Mouse (Mus musculus): Measurements from ENCODE around the gene Gm1673. TPM values are rescaled to one million over a fixed set of nuclear protein-coding genes. Genes with fewer than 3 reads are reported as not detected.

Gene Gm1673
- polyA plus RNA-seq, 1 experiment from 2014 or later, result 621 TPM

DNA sequence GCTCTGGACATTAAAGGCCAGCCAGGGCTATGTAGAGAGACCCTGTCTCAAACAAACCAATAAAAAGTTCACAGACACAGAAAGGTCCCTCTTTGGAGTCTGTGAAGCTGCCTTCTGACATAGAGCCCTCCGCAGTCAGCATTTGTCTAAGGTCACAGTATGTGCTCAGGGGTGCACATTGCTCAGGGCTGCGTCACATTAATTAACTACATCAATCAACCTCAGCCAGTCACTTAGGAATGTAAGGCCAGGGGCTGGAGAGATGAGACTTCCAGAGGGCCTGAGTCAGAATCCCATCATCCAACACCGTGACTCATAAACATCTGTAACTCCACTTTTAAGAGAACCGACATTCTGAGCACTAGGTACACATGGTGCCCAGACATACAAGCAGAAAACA, 27.4 kb upstream of the Gm1673 start:
- Histone ChIP-seq H3K36me3 (no peaks in the 10 kb centered on the region), H3K27ac (replicated peaks) (no peak overlapping the region), H3K4me2 (no peak overlapping the region), H3K4me1 (no peaks in the 10 kb centered on the region), H3K9ac (replicated peaks) (no peak overlapping the region), H3K4me3 (replicated peaks) (no peak overlapping the region), H3K9me3 (replicated peaks) (no peaks in the 10 kb centered on the region), H3K27me3 (replicated peaks) (no peaks in the 10 kb centered on the region)
- WGBS, result 81% methylated on average over 4 of the region's 4 CpGs
- no peak for ATAC-seq (ENCODE audit: low FRiP score)

- Histone ChIP-seq H3K9ac (replicated peaks) (no peak overlapping the region), H3K27ac (replicated peaks) (no peak overlapping the region), H3K27me3 (replicated peaks) (no peaks in the 10 kb centered on the region), H3K4me1 (no peaks in the 10 kb centered on the region), H3K4me2 (no peak overlapping the region), H3K9me3 (replicated peaks) (no peaks in the 10 kb centered on the region), H3K36me3 (no peaks in the 10 kb centered on the region), H3K4me3 (replicated peaks) (no peak overlapping the region)
- WGBS, result 77% methylated on average over 4 of the region's 4 CpGs
- no peak for ATAC-seq (ENCODE audit: low FRiP score)
Observed at GRCm38 (mm10) chr5:33959382-33959781, 23.9 kb upstream of the Gm1673 start.

GRCm38 (mm10) chr5:33974736-33975135, 8.5 kb upstream of the Gm1673 start:
- no peak overlapping the region for H3K27ac ChIP-seq (replicated peaks)
- H3K4me3 ChIP-seq (replicated peaks), result no peak overlapping the region
- H3K36me3 ChIP-seq, result peaks cover 3% of the 10 kb centered on the region; the same call in 1 of the 2 replicates
- H3K9ac ChIP-seq (replicated peaks), result no peak overlapping the region
- H3K4me2 ChIP-seq, result no peak overlapping the region
- no peak for ATAC-seq (ENCODE audit: low FRiP score)
- H3K4me1 ChIP-seq, result no peaks in the 10 kb centered on the region
- 56% methylated on average over 2 of the region's 2 CpGs for WGBS
- H3K27me3 ChIP-seq (replicated peaks), result no peaks in the 10 kb centered on the region
- H3K9me3 ChIP-seq (replicated peaks), result no peaks in the 10 kb centered on the region

DNA sequence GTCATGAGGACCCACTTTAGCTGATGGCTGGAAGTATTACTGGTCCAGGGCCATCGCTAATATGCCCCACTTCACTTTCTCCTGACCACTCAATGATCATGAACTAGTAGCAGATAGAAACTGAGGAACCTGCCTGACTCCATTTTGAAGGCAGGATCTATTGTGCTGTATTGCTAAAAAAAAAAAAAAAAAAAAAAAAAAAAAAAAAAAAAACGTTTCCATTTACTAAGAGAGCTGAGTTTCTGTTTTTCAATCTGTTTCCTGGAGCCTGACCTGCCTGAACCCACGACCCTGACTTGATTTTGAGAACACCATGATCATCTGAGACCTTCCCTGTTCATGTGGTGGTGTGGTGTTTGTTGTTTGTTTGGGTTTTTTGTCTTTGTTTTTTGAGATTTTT, 7.0 kb upstream of the Gm1673 start:
- H3K27ac ChIP-seq (replicated peaks), result no peak overlapping the region
- no peak overlapping the region for H3K9ac ChIP-seq (replicated peaks)
- WGBS, result 43% methylated on average over 3 of the region's 3 CpGs
- ATAC-seq (ENCODE audit: low FRiP score), result no peak
- no peak overlapping the region for H3K4me2 ChIP-seq
- H3K36me3 ChIP-seq, result peaks cover 3% of the 10 kb centered on the region; the same call in 1 of the 2 replicates
- H3K4me1 ChIP-seq, result 0 out of 2 replicates have a peak, but pooled peaks cover 2% of the 10 kb centered on the region
- no peak overlapping the region for H3K4me3 ChIP-seq (replicated peaks)
- no peaks in the 10 kb centered on the region for H3K9me3 ChIP-seq (replicated peaks)
- H3K27me3 ChIP-seq (replicated peaks), result no peaks in the 10 kb centered on the region

DNA sequence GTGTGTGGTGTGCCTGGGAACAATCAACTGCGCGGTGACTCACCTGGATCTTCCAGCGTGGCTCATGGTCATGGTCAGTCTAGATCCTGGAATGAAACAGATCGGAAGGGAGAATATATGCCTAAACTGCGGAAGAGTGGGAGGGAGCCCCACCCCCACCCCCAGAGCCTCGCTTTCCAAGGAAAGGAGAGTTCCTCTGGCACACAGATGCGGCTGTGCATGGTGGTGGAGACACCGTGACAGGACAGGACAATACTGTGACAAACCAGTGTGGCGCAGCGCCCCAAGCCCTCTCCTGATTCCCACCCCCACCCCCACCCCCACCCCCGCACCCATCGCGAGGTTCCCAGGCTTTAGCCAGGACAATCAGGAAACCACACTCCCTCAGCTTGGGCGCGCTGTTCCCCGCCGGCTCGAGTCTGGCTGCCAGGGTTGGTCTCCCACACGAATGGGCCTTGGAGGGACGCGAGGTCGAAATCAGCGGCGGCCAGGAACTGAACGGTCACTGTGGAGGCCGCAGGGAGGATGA, 438 bp upstream of the Gm1673 start:
- peaks cover 47% of the 10 kb centered on the region for H3K4me1 ChIP-seq

DNA sequence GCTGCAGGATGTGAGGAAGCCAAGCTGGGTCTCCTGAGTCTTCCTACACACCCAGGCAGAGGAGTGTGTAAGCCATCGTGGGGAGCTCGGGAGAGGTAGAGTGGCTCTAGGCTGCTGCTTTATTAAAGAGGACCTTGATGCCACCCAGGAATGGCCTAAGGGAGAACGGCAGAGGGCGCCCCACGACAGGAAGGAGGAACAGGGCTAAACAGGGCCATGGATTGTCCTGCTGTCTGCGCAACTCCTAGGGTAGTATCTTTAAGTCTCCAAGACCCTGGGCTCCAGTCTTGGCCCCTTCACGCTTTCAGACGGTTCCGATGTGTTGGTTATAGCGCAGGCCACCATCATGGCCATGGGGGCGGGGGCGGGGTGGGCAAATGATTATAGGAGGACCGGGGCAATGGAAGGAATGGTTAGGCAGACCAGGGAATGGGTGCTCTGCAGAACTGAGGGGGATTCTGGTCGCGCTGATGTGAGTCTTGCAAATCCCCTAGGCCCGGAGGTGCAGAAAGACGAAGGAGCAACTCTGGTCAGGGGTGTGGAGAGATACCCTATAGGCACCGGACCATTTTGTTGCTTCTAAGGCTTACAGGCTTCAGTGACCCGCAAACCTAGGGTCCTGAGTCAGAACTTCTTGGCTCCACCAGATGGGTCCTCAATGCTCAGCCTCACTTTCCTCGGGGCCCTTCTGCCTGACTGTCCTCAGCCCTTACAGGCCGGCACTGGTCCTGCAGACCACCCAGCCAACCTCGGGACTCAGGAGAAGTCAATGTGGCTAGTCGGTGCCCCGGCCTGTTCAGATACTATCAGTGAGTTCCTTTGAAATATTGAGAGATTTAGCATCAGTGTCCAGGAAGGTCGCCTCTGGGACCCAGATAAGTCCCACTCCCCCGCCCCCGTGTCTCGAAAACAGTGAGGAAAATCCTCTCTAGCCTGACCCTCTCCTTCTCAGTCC, 11.7 kb downstream of the Gm1673 start:
- H3K9me3 ChIP-seq (replicated peaks), result no peaks in the 10 kb centered on the region
- H3K36me3 ChIP-seq, result 0 out of 2 replicates have a peak, but pooled peaks cover 2% of the 10 kb centered on the region
- H3K9ac ChIP-seq (replicated peaks), result peak overlapping the region; percentile 90
- H3K27me3 ChIP-seq (replicated peaks), result no peaks in the 10 kb centered on the region
- WGBS, result 31% methylated on average over 28 of the region's 28 CpGs
- peak; percentile 2; the same call in 1 of the 2 replicates for ATAC-seq (ENCODE audit: low FRiP score)
- H3K4me1 ChIP-seq, result peaks cover 40% of the 10 kb centered on the region
- peak overlapping the region; percentile 80 for H3K4me2 ChIP-seq
- H3K27ac ChIP-seq (replicated peaks), result peak overlapping the region; percentile 99
- peak overlapping the region; percentile 93 for H3K4me3 ChIP-seq (replicated peaks)

More for the DNA sequence above, 438 bp upstream of the Gm1673 start:
- H3K36me3 ChIP-seq, result peaks cover 19% of the 10 kb centered on the region
- peak overlapping the region; percentile 95 for H3K27ac ChIP-seq (replicated peaks)
- peak; percentile 58 for ATAC-seq (ENCODE audit: low FRiP score)
- no peaks in the 10 kb centered on the region for H3K27me3 ChIP-seq (replicated peaks)
- H3K9ac ChIP-seq (replicated peaks), result peak overlapping the region; percentile 96
- peak overlapping the region; percentile 86 for H3K4me3 ChIP-seq (replicated peaks)
- peak overlapping the region; percentile 75 for H3K4me2 ChIP-seq
- WGBS, result 4% methylated on average over 26 of the region's 26 CpGs
- H3K9me3 ChIP-seq (replicated peaks), result no peaks in the 10 kb centered on the region

GRCm38 (mm10) chr5:33995843-33996693, 12.8 kb downstream of the Gm1673 start, which contains the start of gene Nat8l:
Gene Nat8l (plus strand): TSS chr5:33995984.
- H3K4me2 ChIP-seq, result peak within 1 kb of the TSS; percentile 80
- peak within 1 kb of the TSS; percentile 99 for H3K27ac ChIP-seq (replicated peaks)
- peak within 1 kb of the TSS; percentile 90 for H3K9ac ChIP-seq (replicated peaks)
- no peaks in the 10 kb centered on the region for H3K9me3 ChIP-seq (replicated peaks)
- peaks cover 10% of the 10 kb centered on the region; the same call in 1 of the 2 replicates for H3K36me3 ChIP-seq
- H3K27me3 ChIP-seq (replicated peaks), result no peaks in the 10 kb centered on the region
- H3K4me3 ChIP-seq (replicated peaks), result peak within 1 kb of the TSS; percentile 93
- H3K4me1 ChIP-seq, result peaks cover 44% of the 10 kb centered on the region
- peak; percentile 93 for ATAC-seq (ENCODE audit: low FRiP score)
- WGBS, result under 1% methylated on average over 85 of the region's 90 CpGs

- Histone ChIP-seq H3K9me3 (replicated peaks) (no peaks in the 10 kb centered on the region), H3K9ac (replicated peaks) (peak overlapping the region; percentile 90), H3K4me2 (peak overlapping the region; percentile 80), H3K27me3 (replicated peaks) (no peaks in the 10 kb centered on the region), H3K27ac (replicated peaks) (peak overlapping the region; percentile 99), H3K4me1 (peaks cover 44% of the 10 kb centered on the region), H3K4me3 (replicated peaks) (peak overlapping the region; percentile 93), H3K36me3 (peaks cover 15% of the 10 kb centered on the region)
- no peak; the same call in 1 of the 2 replicates for ATAC-seq (ENCODE audit: low FRiP score)
- WGBS, result under 1% methylated on average over 53 of the region's 55 CpGs
Observed at GRCm38 (mm10) chr5:33996694-33997045, 13.4 kb downstream of the Gm1673 start.

- no peaks in the 10 kb centered on the region for H3K27me3 ChIP-seq (replicated peaks)
- under 1% methylated on average over 80 of the region's 80 CpGs for WGBS
- no peaks in the 10 kb centered on the region for H3K9me3 ChIP-seq (replicated peaks)
- peak overlapping the region; percentile 99 for H3K27ac ChIP-seq (replicated peaks)
- H3K36me3 ChIP-seq, result peaks cover 20% of the 10 kb centered on the region
- peak overlapping the region; percentile 90 for H3K9ac ChIP-seq (replicated peaks)
- peaks cover 45% of the 10 kb centered on the region for H3K4me1 ChIP-seq
- ATAC-seq (ENCODE audit: low FRiP score), result peak; percentile 21; the same call in 1 of the 2 replicates
- H3K4me3 ChIP-seq (replicated peaks), result peak overlapping the region; percentile 93
- peak overlapping the region; percentile 80 for H3K4me2 ChIP-seq
Observed at GRCm38 (mm10) chr5:33997051-33997741, 14.0 kb downstream of the Gm1673 start.

GRCm38 (mm10) chr5:33997829-33998504, 14.7 kb downstream of the Gm1673 start:
- peaks cover 46% of the 10 kb centered on the region for H3K4me1 ChIP-seq

More at GRCm38 (mm10) chr5:33997829-33998504, 14.7 kb downstream of the Gm1673 start:
- Histone ChIP-seq H3K4me2 (peak overlapping the region; percentile 80), H3K36me3 (peaks cover 21% of the 10 kb centered on the region), H3K4me3 (replicated peaks) (peak overlapping the region; percentile 93), H3K27me3 (replicated peaks) (no peaks in the 10 kb centered on the region), H3K9ac (replicated peaks) (peak overlapping the region; percentile 90), H3K27ac (replicated peaks) (peak overlapping the region; percentile 99; the same call in 1 of the 2 replicates), H3K9me3 (replicated peaks) (no peaks in the 10 kb centered on the region)
- ATAC-seq (ENCODE audit: low FRiP score), result no peak
- WGBS, result 67% methylated on average over 20 of the region's 20 CpGs

Measured in neural tube, embryonic 15.5 days (tissue).